Mouse (Mus musculus) small intestine, adult 2 months (tissue): ENCODE data around the gene a.

Experiments used
- CTCF ChIP-seq: fragments of 200-500 bp; IDR thresholded peaks from 2 replicates; pipeline ENCODE4 v1.5.1; 2012; ENCODE audit warnings: low read depth, mild to moderate bottlenecking, control low read depth, inconsistent platforms, low read length, moderate library complexity, mixed read lengths; ENCODE audit not compliant: insufficient replicate concordance, insufficient read length; ENCODE audit errors: extremely low read depth
- POLR2A ChIP-seq: fragments of 200-500 bp; IDR thresholded peaks from 2 replicates; pipeline ENCODE4 v1.6.1; 2012; ENCODE audit warnings: low read depth, mild to moderate bottlenecking, control low read depth, inconsistent platforms, low read length, moderate library complexity

- no peak for TF ChIP-seq CTCF
- no peak for TF ChIP-seq POLR2A
These were observed 72.5 kb downstream of the a start for GRCm38 (mm10) chr2:154863672-154864071.
